Mouse (Mus musculus): ENCODE measurements around the gene Oasl1. TPM values are rescaled to one million over a fixed set of nuclear protein-coding genes. Genes with fewer than 3 reads are reported as not detected.
"Not testable (repeated sequence)": the region's sequence is repeated elsewhere in the genome, so short reads cannot be mapped to it uniquely, and the experiment has no call there.

Gene Oasl1
- polyA plus RNA-seq, 1 experiment from 2014 or later = not detected

GRCm38 (mm10) chr5:114933206-114933605, 10.2 kb downstream of the Oasl1 start:
- Histone ChIP-seq H3K36me3 (no peaks in the 10 kb centered on the region), H3K4me3 (no peak overlapping the region), H3K9me3 (peaks cover 1% of the 10 kb centered on the region; the same call in 1 of the 2 replicates), H3K27me3 (ENCODE audit: insufficient read depth, poor library complexity, severe bottlenecking) (no peaks in the 10 kb centered on the region), H3K27ac (no peak overlapping the region), H3K4me1 (replicated peaks) (peaks cover 21% of the 10 kb centered on the region; the same call in 1 of the 2 replicates)
- DNase-seq (ENCODE audit: low spot score) = no peak
- WGBS = 83% methylated on average over 8 of the region's 8 CpGs

GRCm38 (mm10) chr5:114935838-114936237, 12.8 kb downstream of the Oasl1 start:
- 24% methylated on average over 3 of the region's 3 CpGs for WGBS
- Histone ChIP-seq H3K36me3 (no peaks in the 10 kb centered on the region), H3K4me1 (replicated peaks) (peaks cover 21% of the 10 kb centered on the region; the same call in 1 of the 2 replicates), H3K4me3 (no peak overlapping the region), H3K27ac (0 out of 2 replicates have a peak overlapping the region, but pooled peaks have one; percentile 35), H3K27me3 (ENCODE audit: insufficient read depth, poor library complexity, severe bottlenecking) (no peaks in the 10 kb centered on the region), H3K9me3 (peaks cover 7% of the 10 kb centered on the region; the same call in 1 of the 2 replicates)
- peak; percentile 31 for DNase-seq (ENCODE audit: low spot score)

GRCm38 (mm10) chr5:114941138-114941537, 18.1 kb downstream of the Oasl1 start:
- not testable (repeated sequence) for DNase-seq (ENCODE audit: low spot score); H3K27ac ChIP-seq; H3K9me3 ChIP-seq; H3K27me3 ChIP-seq (ENCODE audit: insufficient read depth, poor library complexity, severe bottlenecking); H3K4me3 ChIP-seq
- peaks cover 15% of the 10 kb centered on the region for H3K36me3 ChIP-seq
- peaks cover 29% of the 10 kb centered on the region for H3K4me1 ChIP-seq (replicated peaks)
- 52% methylated on average over 3 of the region's 3 CpGs for WGBS

GRCm38 (mm10) chr5:114942074-114942765, 19.2 kb downstream of the Oasl1 start, which contains the start of gene 2210016L21Rik:
2210016L21Rik (plus strand) TSS chr5:114942158.
- H3K4me3 ChIP-seq = peak within 1 kb of the TSS; percentile 89
- H3K9me3 ChIP-seq = peaks cover 7% of the 10 kb centered on the region; the same call in 1 of the 2 replicates
- peak; percentile 90 for DNase-seq (ENCODE audit: low spot score)
- peak within 1 kb of the TSS; percentile 94 for H3K27ac ChIP-seq
- H3K27me3 ChIP-seq (ENCODE audit: insufficient read depth, poor library complexity, severe bottlenecking) = no peaks in the 10 kb centered on the region
- H3K36me3 ChIP-seq = peaks cover 26% of the 10 kb centered on the region
- 2% methylated on average over 39 of the region's 39 CpGs for WGBS
- H3K4me1 ChIP-seq (replicated peaks) = peaks cover 22% of the 10 kb centered on the region

GRCm38 (mm10) chr5:114942766-114943130, 19.7 kb downstream of the Oasl1 start:
- Histone ChIP-seq H3K4me1 (replicated peaks) (peaks cover 20% of the 10 kb centered on the region), H3K27me3 (ENCODE audit: insufficient read depth, poor library complexity, severe bottlenecking) (no peaks in the 10 kb centered on the region), H3K36me3 (peaks cover 31% of the 10 kb centered on the region), H3K9me3 (peaks cover 7% of the 10 kb centered on the region; the same call in 1 of the 2 replicates), H3K27ac (peak overlapping the region; percentile 94), H3K4me3 (peak overlapping the region; percentile 89)
- no peak for DNase-seq (ENCODE audit: low spot score)
- WGBS = 51% methylated on average over 4 of the region's 4 CpGs

GRCm38 (mm10) chr5:114945072-114945471, 22.0 kb downstream of the Oasl1 start:
- H3K4me1 ChIP-seq (replicated peaks) = peaks cover 30% of the 10 kb centered on the region
- H3K9me3 ChIP-seq = no peaks in the 10 kb centered on the region
- WGBS = 95% methylated on average over 10 of the region's 10 CpGs
- no peak overlapping the region for H3K4me3 ChIP-seq
- no peak for DNase-seq (ENCODE audit: low spot score)
- peaks cover 54% of the 10 kb centered on the region for H3K36me3 ChIP-seq
- H3K27me3 ChIP-seq (ENCODE audit: insufficient read depth, poor library complexity, severe bottlenecking) = no peaks in the 10 kb centered on the region
- no peak overlapping the region for H3K27ac ChIP-seq

GRCm38 (mm10) chr5:114948891-114949290, 25.9 kb downstream of the Oasl1 start:
- H3K4me3 ChIP-seq = no peak overlapping the region
- H3K27me3 ChIP-seq (ENCODE audit: insufficient read depth, poor library complexity, severe bottlenecking) = no peaks in the 10 kb centered on the region
- peaks cover 59% of the 10 kb centered on the region for H3K36me3 ChIP-seq
- WGBS = 81% methylated on average over 6 of the region's 6 CpGs
- H3K9me3 ChIP-seq = no peaks in the 10 kb centered on the region
- H3K4me1 ChIP-seq (replicated peaks) = peaks cover 27% of the 10 kb centered on the region
- DNase-seq (ENCODE audit: low spot score) = no peak
- H3K27ac ChIP-seq = 0 out of 2 replicates have a peak overlapping the region, but pooled peaks have one; percentile 36

- Histone ChIP-seq H3K9me3 (no peaks in the 10 kb centered on the region), H3K27ac (0 out of 2 replicates have a peak overlapping the region, but pooled peaks have one; percentile 36), H3K27me3 (ENCODE audit: insufficient read depth, poor library complexity, severe bottlenecking) (no peaks in the 10 kb centered on the region), H3K36me3 (peaks cover 56% of the 10 kb centered on the region), H3K4me1 (replicated peaks) (peaks cover 25% of the 10 kb centered on the region), H3K4me3 (no peak overlapping the region)
- no peak for DNase-seq (ENCODE audit: low spot score)
- WGBS = 64% methylated on average over 5 of the region's 5 CpGs
Observed at GRCm38 (mm10) chr5:114949316-114949715, 26.3 kb downstream of the Oasl1 start.

- Histone ChIP-seq H3K27ac (no peak overlapping the region), H3K27me3 (ENCODE audit: insufficient read depth, poor library complexity, severe bottlenecking) (no peaks in the 10 kb centered on the region), H3K36me3 (peaks cover 56% of the 10 kb centered on the region), H3K9me3 (no peaks in the 10 kb centered on the region), H3K4me1 (replicated peaks) (peaks cover 25% of the 10 kb centered on the region), H3K4me3 (no peak overlapping the region)
- WGBS = 89% methylated on average over 9 of the region's 9 CpGs
- DNase-seq (ENCODE audit: low spot score) = no peak
Observed at GRCm38 (mm10) chr5:114949812-114950211, 26.8 kb downstream of the Oasl1 start.

GRCm38 (mm10) chr5:114950669-114951068, 27.6 kb downstream of the Oasl1 start:
- no peak for DNase-seq (ENCODE audit: low spot score)
- peaks cover 48% of the 10 kb centered on the region for H3K36me3 ChIP-seq
- no peaks in the 10 kb centered on the region for H3K9me3 ChIP-seq
- H3K4me1 ChIP-seq (replicated peaks) = peaks cover 25% of the 10 kb centered on the region
- no peaks in the 10 kb centered on the region for H3K27me3 ChIP-seq (ENCODE audit: insufficient read depth, poor library complexity, severe bottlenecking)
- 66% methylated on average over 12 of the region's 12 CpGs for WGBS
- H3K27ac ChIP-seq = 0 out of 2 replicates have a peak overlapping the region, but pooled peaks have one; percentile 8
- H3K4me3 ChIP-seq = no peak overlapping the region

GRCm38 (mm10) chr5:114951279-114951880, 28.3 kb downstream of the Oasl1 start:
- H3K27me3 ChIP-seq (ENCODE audit: insufficient read depth, poor library complexity, severe bottlenecking) = no peaks in the 10 kb centered on the region
- peak overlapping the region; percentile 29; the same call in 1 of the 2 replicates for H3K27ac ChIP-seq
- peaks cover 25% of the 10 kb centered on the region for H3K4me1 ChIP-seq (replicated peaks)
- no peaks in the 10 kb centered on the region for H3K9me3 ChIP-seq
- H3K4me3 ChIP-seq = no peak overlapping the region
- DNase-seq (ENCODE audit: low spot score) = no peak
- H3K36me3 ChIP-seq = peaks cover 41% of the 10 kb centered on the region
- 90% methylated on average over 21 of the region's 21 CpGs for WGBS

- Histone ChIP-seq H3K9me3 (no peaks in the 10 kb centered on the region), H3K4me1 (replicated peaks) (peaks cover 25% of the 10 kb centered on the region), H3K27me3 (ENCODE audit: insufficient read depth, poor library complexity, severe bottlenecking) (no peaks in the 10 kb centered on the region), H3K36me3 (peaks cover 22% of the 10 kb centered on the region), H3K27ac (no peak overlapping the region), H3K4me3 (no peak overlapping the region)
- DNase-seq (ENCODE audit: low spot score) = no peak
- 89% methylated on average over 14 of the region's 14 CpGs for WGBS
Observed at GRCm38 (mm10) chr5:114953326-114953725, 30.3 kb downstream of the Oasl1 start.

- H3K36me3 ChIP-seq = no peaks in the 10 kb centered on the region
- no peaks in the 10 kb centered on the region for H3K27me3 ChIP-seq (ENCODE audit: insufficient read depth, poor library complexity, severe bottlenecking)
- H3K4me1 ChIP-seq (replicated peaks) = peaks cover 11% of the 10 kb centered on the region
- no peak overlapping the region for H3K4me3 ChIP-seq
- no peak for DNase-seq (ENCODE audit: low spot score)
- H3K9me3 ChIP-seq = no peaks in the 10 kb centered on the region
- no peak overlapping the region for H3K27ac ChIP-seq
- WGBS = 81% methylated on average over 5 of the region's 5 CpGs
Observed at GRCm38 (mm10) chr5:114958069-114958468, 35.0 kb downstream of the Oasl1 start.
